Mouse (Mus musculus) erythroid progenitor cell, adult 5-6 weeks (primary cell): Measurements from ENCODE around the gene Ktn1. TPM values are rescaled to one million over a fixed set of nuclear protein-coding genes. Genes with fewer than 3 reads are reported as not detected.

Experiments used
- ATAC-seq: replicated peaks from 2 replicates; pipeline ENCODE4 v1.8.0; 2016; ENCODE audit warnings: moderate number of reproducible peaks, mild to moderate bottlenecking, moderate TSS enrichment, inconsistent platforms; ENCODE audit not compliant: poor library complexity, low FRiP score, severe bottlenecking
- total RNA-seq, 2 experiments: library from RNA; stranded (forward) in 1 of 2; stranded (reverse) in 1 of 2; fragments of 150-400 nt in 1 of 2; fragments of 186-747, 209-891 nt in 1 of 2; gene quantifications; 2 replicates each; pipeline versions ENCODE4 v1.2.3 to v1.2.4; 2015 to 2017; ENCODE audit warnings: low replicate concordance in 2 of 2

The Ktn1 gene
- total RNA-seq (2015; ENCODE audit: low replicate concordance) = 22.7 and 23.1 TPM in 2 replicates
- 11.8 and 19.3 TPM in 2 replicates for total RNA-seq (2017; ENCODE audit: low replicate concordance)

GRCm38 (mm10) chr14:47648218-47648617 lies at the start of gene Ktn1:
Gene Ktn1, plus strand, starts transcription at chr14:47648448.
- no peak for ATAC-seq

GRCm38 (mm10) chr14:47613254-47613653 lies 35.0 kb upstream of the Ktn1 start:
- no peak for ATAC-seq

- ATAC-seq = no peak
These were observed 29.4 kb upstream of the Ktn1 start for GRCm38 (mm10) chr14:47618891-47619290.

- no peak for ATAC-seq
These were observed 26.3 kb upstream of the Ktn1 start for GRCm38 (mm10) chr14:47621901-47622300.

- no peak for ATAC-seq
These were observed 23.4 kb upstream of the Ktn1 start for GRCm38 (mm10) chr14:47624837-47625236.

- ATAC-seq = no peak
These were observed 22.1 kb upstream of the Ktn1 start for GRCm38 (mm10) chr14:47626143-47626542.

GRCm38 (mm10) chr14:47626812-47627211 lies 21.4 kb upstream of the Ktn1 start:
- no peak for ATAC-seq

GRCm38 (mm10) chr14:47627360-47627759 lies 20.9 kb upstream of the Ktn1 start:
- ATAC-seq = no peak

GRCm38 (mm10) chr14:47632419-47632818 lies 15.8 kb upstream of the Ktn1 start:
- ATAC-seq = no peak

GRCm38 (mm10) chr14:47634410-47634809 lies 13.8 kb upstream of the Ktn1 start:
- no peak for ATAC-seq

- ATAC-seq = no peak
These were observed 13.4 kb upstream of the Ktn1 start for GRCm38 (mm10) chr14:47634846-47635245.

GRCm38 (mm10) chr14:47638316-47638895 lies 9.8 kb upstream of the Ktn1 start:
- no peak for ATAC-seq

- ATAC-seq = no peak
These were observed 2.6 kb upstream of the Ktn1 start for GRCm38 (mm10) chr14:47645620-47646019.

- no peak for ATAC-seq
These were observed 2.0 kb upstream of the Ktn1 start for GRCm38 (mm10) chr14:47646246-47646645.

- ATAC-seq = no peak
These were observed 1.3 kb upstream of the Ktn1 start for GRCm38 (mm10) chr14:47646696-47647516.

- peak; percentile 85 for ATAC-seq
These were observed 720 bp downstream of the Ktn1 start for GRCm38 (mm10) chr14:47648706-47649630.

- peak; percentile 79 for ATAC-seq
These were observed 1.5 kb downstream of the Ktn1 start for GRCm38 (mm10) chr14:47649631-47650337.

- no peak for ATAC-seq
These were observed 2.1 kb downstream of the Ktn1 start for GRCm38 (mm10) chr14:47650338-47650720.

- ATAC-seq = no peak
These were observed 3.0 kb downstream of the Ktn1 start for GRCm38 (mm10) chr14:47651272-47651671.

- ATAC-seq = no peak
These were observed 7.2 kb downstream of the Ktn1 start for GRCm38 (mm10) chr14:47655444-47655843.
